Mouse (Mus musculus): ENCODE measurements around the gene Skp2. TPM values are rescaled to one million over a fixed set of nuclear protein-coding genes. Genes with fewer than 3 reads are reported as not detected.

Skp2 gene
- total RNA-seq, 4 experiments from 2014 or later, result 0.15 to 0.53 (median 0.35) TPM

- no peak for DNase-seq (ENCODE audit: low spot score in 2 of 2)
These were observed 76.5 kb downstream of the Skp2 start for GRCm38 (mm10) chr15:9078481-9079300.

GRCm38 (mm10) chr15:9075608-9076200 lies 79.5 kb downstream of the Skp2 start:
- DNase-seq (ENCODE audit: low spot score in 2 of 2), result no peak

DNA sequence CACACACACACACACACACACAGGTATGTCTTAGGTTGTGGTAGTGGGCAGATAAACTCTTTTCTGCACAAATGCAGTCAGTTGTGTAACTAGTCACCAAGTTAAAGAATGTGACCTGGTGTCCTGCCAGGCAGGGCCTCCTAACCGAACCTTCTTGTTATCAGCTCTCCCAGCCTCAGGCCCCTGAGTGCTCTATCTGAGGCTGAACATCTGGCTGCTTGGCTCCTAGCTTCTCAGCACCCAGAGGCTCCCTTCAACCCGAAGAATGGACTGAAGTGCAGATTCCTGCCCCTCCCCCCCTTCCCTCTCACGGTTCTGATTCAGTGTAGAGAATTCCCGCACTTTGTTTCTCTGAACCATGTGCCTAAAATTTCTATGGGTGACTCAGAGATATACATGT lies 80.6 kb downstream of the Skp2 start:
- DNase-seq (ENCODE audit: low spot score in 2 of 2), result no peak

DNA sequence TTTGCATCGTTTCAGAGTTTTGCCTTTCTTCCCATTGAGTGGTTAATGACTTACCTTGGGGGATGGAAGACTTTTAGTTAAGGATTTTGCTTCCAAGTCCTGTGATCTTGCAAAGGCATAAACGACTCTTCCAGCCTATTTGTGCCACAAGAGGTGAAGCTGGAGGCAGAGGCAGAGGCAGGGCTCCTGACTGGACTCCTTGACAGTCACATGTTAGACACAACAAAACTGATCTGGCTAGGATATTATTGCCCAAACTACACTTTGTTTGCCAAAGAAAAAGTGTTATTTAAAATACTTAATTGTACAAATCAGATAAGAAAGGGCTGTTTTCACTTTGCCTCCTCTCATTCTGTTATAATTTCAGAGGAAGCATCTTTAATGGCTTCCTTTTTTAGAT lies 81.1 kb downstream of the Skp2 start:
- DNase-seq (ENCODE audit: low spot score in 2 of 2), result no peak

- no peak for DNase-seq (ENCODE audit: low spot score in 2 of 2)
These were observed 81.5 kb downstream of the Skp2 start for GRCm38 (mm10) chr15:9073684-9074083.

DNA sequence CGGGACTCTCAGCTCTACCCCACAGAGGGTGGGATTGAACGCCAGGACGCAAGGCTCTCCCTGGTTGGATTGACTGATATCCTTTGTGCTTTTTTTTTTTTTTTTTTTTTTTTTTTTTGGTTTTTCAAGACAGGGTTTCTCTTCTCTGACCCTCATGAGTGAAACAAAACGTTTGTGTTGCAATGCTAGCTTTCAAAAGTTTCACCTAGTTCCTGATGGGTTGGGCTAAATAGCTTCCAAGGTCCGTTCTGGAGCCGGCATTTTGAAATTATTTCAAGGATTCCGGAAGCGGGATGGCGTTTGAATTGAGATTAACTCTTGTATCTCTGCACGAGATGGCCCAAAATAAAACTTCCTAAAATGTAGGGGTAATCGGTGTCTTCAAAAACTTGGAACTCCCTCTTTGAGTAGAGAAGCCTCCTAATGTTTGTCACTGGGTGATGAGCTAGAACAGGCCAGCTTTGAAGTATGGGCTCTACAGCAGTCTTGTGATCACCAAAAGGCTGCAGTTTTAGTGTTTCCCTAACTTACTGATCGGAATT lies 82.1 kb downstream of the Skp2 start:
- no peak for DNase-seq (ENCODE audit: low spot score in 2 of 2)

GRCm38 (mm10) chr15:9072630-9073029 lies 82.6 kb downstream of the Skp2 start:
- DNase-seq (ENCODE audit: low spot score in 2 of 2), result no peak

- DNase-seq (ENCODE audit: low spot score in 2 of 2), result peak in 1 of 2 experiments; percentile 23
These were observed 83.4 kb downstream of the Skp2 start for GRCm38 (mm10) chr15:9071556-9072544.

- peak; percentile 98 to 99 for DNase-seq (ENCODE audit: low spot score in 2 of 2)
These were observed 84.2 kb downstream of the Skp2 start, which contains the start of gene Nadk2 for GRCm38 (mm10) chr15:9070912-9071555. TSS of gene Nadk2 (plus strand) at chr15:9071260.

GRCm38 (mm10) chr15:9070353-9070752 lies 84.9 kb downstream of the Skp2 start:
- DNase-seq (ENCODE audit: low spot score in 2 of 2), result no peak

- no peak for DNase-seq (ENCODE audit: low spot score in 2 of 2)
These were observed 86.3 kb downstream of the Skp2 start for GRCm38 (mm10) chr15:9068881-9069280.

Other genes starting within 250 kb of the Skp2 start
- under 1 TPM in 1 of 4 experiments, not detected in 3; 0.12 TPM for gene Ranbp3l, start 187.5 kb downstream of the Skp2 start, total RNA-seq (2022)
- gene Nadk2, start 84.2 kb downstream of the Skp2 start, total RNA-seq (2022), result 10 to 100 TPM; 30.8 to 41.8 (median 37.9) TPM
- 10 to 100 TPM; 15.9 to 19.6 (median 16.6) TPM for gene Lmbrd2, start 14.9 kb downstream of the Skp2 start, total RNA-seq (2022)
- not detected for gene Ugt3a1, start 121.5 kb upstream of the Skp2 start, total RNA-seq (2022)
- gene Ugt3a2, start 180.1 kb upstream of the Skp2 start, total RNA-seq (2022), result not detected